Mouse (Mus musculus) MEL (cell line): ENCODE measurements around the gene Frmd4a.

ENCODE experiments used
- BHLHE40 ChIP-seq: IDR thresholded peaks from 2 replicates; pipeline ENCODE4 v1.6.1; 2012; ENCODE audit warnings: low read depth, mild to moderate bottlenecking, inconsistent platforms, low read length, improper control_type of control experiment, borderline replicate concordance
- CHD2 ChIP-seq: IDR thresholded peaks from 2 replicates; pipeline ENCODE4 v1.6.1; 2011; ENCODE audit warnings: low read length, improper control_type of control experiment
- CTCF ChIP-seq, 3 experiments: IDR thresholded peaks in 2 of 3; conservative IDR thresholded peaks in 1 of 3; 2 replicates each; pipeline ENCODE4 v1.5.1; 2011 to 2012; ENCODE audit warnings: low read length in 3 of 3, low read depth in 2 of 3, mild to moderate bottlenecking in 2 of 3, improper control_type of control experiment in 1 of 3, inconsistent platforms in 1 of 3, mixed read lengths in 1 of 3, moderate library complexity in 1 of 3; ENCODE audit not compliant: control insufficient read depth in 1 of 3, insufficient read depth in 1 of 3, poor library complexity in 1 of 3, severe bottlenecking in 1 of 3
- EP300 ChIP-seq, 2 experiments: IDR thresholded peaks; 2 replicates each; pipeline ENCODE4 v1.6.1; 2011; ENCODE audit warnings: improper control_type of control experiment in 2 of 2, low read length in 2 of 2, low read depth in 1 of 2, mild to moderate bottlenecking in 1 of 2
- GABPA ChIP-seq: IDR thresholded peaks from 2 replicates; pipeline ENCODE4 v1.6.1; 2012; ENCODE audit warnings: low read depth, mild to moderate bottlenecking, inconsistent platforms, low read length, improper control_type of control experiment, moderate library complexity
- GATA1 ChIP-seq: IDR thresholded peaks from 2 replicates; pipeline ENCODE4 v1.6.1; 2011; ENCODE audit warnings: low read depth, low read length, improper control_type of control experiment
- MAFK ChIP-seq: IDR thresholded peaks from 2 replicates; pipeline ENCODE4 v1.6.1; 2011; ENCODE audit warnings: low read depth, mild to moderate bottlenecking, low read length, improper control_type of control experiment, borderline replicate concordance
- MAX ChIP-seq: IDR thresholded peaks from 2 replicates; pipeline ENCODE4 v1.6.1; 2011; ENCODE audit warnings: low read length, improper control_type of control experiment
- MAZ ChIP-seq: IDR thresholded peaks from 2 replicates; pipeline ENCODE4 v1.6.1; 2012; ENCODE audit warnings: low read depth, mild to moderate bottlenecking, inconsistent platforms, low read length, improper control_type of control experiment
- POLR2A ChIP-seq, 2 experiments: IDR thresholded peaks; 2 replicates each; pipeline ENCODE4 v1.6.1; 2011 to 2012; ENCODE audit warnings: low read length in 2 of 2, mild to moderate bottlenecking in 2 of 2, control low read depth in 1 of 2, improper control_type of control experiment in 1 of 2, low read depth in 1 of 2, moderate library complexity in 1 of 2; ENCODE audit not compliant: control insufficient read depth in 1 of 2, insufficient read depth in 1 of 2, poor library complexity in 1 of 2
- POLR2AphosphoS5 ChIP-seq: IDR thresholded peaks from 2 replicates; pipeline ENCODE4 v1.6.1; 2012; ENCODE audit warnings: low read depth, borderline replicate concordance, mild to moderate bottlenecking, inconsistent platforms, low read length, moderate library complexity, mixed read lengths

GRCm38 (mm10) chr2:4462480-4462879, 445.0 kb downstream of the Frmd4a start:
- TF ChIP-seq EP300 (IDR thresholded peaks at IDR 0.05; ENCODE audit: low read depth in 1 of 2, low read length in 2 of 2) (no peak), BHLHE40 (no peak), CTCF (IDR thresholded peaks at IDR 0.05 in 2 of 3, conservative IDR thresholded peaks at IDR 0.05 in 1 of 3; ENCODE audit: control insufficient read depth in 1 of 3, insufficient read depth in 1 of 3, low read depth in 2 of 3, low read length in 3 of 3, poor library complexity in 1 of 3, severe bottlenecking in 1 of 3) (no peak), POLR2A (IDR thresholded peaks at IDR 0.05; ENCODE audit: control insufficient read depth in 1 of 2, insufficient read depth in 1 of 2, low read depth in 1 of 2, low read length in 2 of 2, poor library complexity in 1 of 2) (no peak), MAZ (no peak), GATA1 (no peak), MAFK (no peak), MAX (no peak), GABPA (no peak), CHD2 (no peak), POLR2AphosphoS5 (no peak)
